Mouse (Mus musculus) megakaryocyte, embryonic 14.5 days (primary cell): ENCODE measurements around the gene Prr29.
"Not testable (repeated sequence)": the region's sequence is repeated elsewhere in the genome, so short reads cannot be mapped to it uniquely, and the experiment has no call there.

Experiments used
- FLI1 ChIP-seq: IDR thresholded peaks from 2 replicates; pipeline ENCODE4 v1.6.1; 2012; ENCODE audit warnings: low read length, inconsistent platforms, mixed read lengths
- GATA1 ChIP-seq: IDR thresholded peaks from 3 replicates; pipeline ENCODE4 v1.6.1; 2012; ENCODE audit warnings: mixed read lengths, low read length, inconsistent platforms, borderline replicate concordance

DNA sequence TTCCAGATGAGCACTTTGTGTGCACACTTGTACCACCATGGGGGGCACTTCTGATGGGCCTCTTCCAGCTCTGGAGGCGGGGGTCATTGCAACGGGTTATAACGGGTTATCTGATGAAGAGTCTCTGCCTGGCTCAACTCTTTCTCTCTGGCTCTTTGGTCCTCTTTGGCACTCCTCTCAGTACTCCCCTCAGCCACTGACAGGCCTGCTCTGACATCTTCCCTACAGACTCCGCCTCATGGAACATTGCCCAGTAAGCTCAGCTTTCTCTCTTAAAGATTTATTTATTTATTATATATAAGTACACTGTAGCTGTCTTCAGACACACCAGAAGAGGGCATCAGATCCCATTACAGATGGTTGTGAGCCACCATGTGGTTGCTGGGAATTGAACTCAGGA, 25.9 kb upstream of the Prr29 start:
- not testable (repeated sequence) for TF ChIP-seq GATA1, FLI1
